Mouse (Mus musculus) CH12.LX (cell line): ENCODE data around the gene Add1. TPM values are rescaled to one million over a fixed set of nuclear protein-coding genes. Genes with fewer than 3 reads are reported as not detected.
"Not testable (repeated sequence)": the region's sequence is repeated elsewhere in the genome, so short reads cannot be mapped to it uniquely, and the experiment has no call there.

Experiments used
- DNase-seq: peaks from one replicate; pipeline ENCODE4 v3.0.0-alpha.2; 2013; ENCODE audit errors: extremely low read depth
- H3K27ac ChIP-seq: 2 replicates; pipeline ENCODE4 v1.5.1; 2012; ENCODE audit warnings: low read depth, mild to moderate bottlenecking, control low read depth, moderate library complexity; ENCODE audit not compliant: insufficient read depth
- H3K27me3 ChIP-seq: replicated peaks from 2 replicates; pipeline ENCODE3; 2012; ENCODE audit warnings: inconsistent platforms
- H3K36me3 ChIP-seq, 2 experiments: replicated peaks in 1 of 2; 2 replicates each; pipeline versions ENCODE3 to v1.6.1; 2012; ENCODE audit warnings: inconsistent platforms in 1 of 2, low read length in 1 of 2, mild to moderate bottlenecking in 1 of 2, mixed read lengths in 1 of 2, moderate library complexity in 1 of 2; ENCODE audit not compliant: control insufficient read depth in 1 of 2, insufficient read depth in 1 of 2
- H3K4me1 ChIP-seq, 2 experiments: 2 replicates each; pipeline ENCODE4 v1.6.1; 2012; ENCODE audit warnings: inconsistent platforms in 1 of 2, moderate library complexity in 1 of 2; ENCODE audit not compliant: insufficient read depth in 2 of 2, control insufficient read depth in 1 of 2
- H3K4me2 ChIP-seq: 2 replicates; pipeline ENCODE4 v1.6.1; 2012; ENCODE audit warnings: low read depth, mild to moderate bottlenecking, control low read depth; ENCODE audit not compliant: poor library complexity, insufficient read depth, severe bottlenecking
- H3K4me3 ChIP-seq, 3 experiments: fragments of 150-350 bp in 1 of 3; sonication (generic) in 1 of 3; replicated peaks in 1 of 3; 2 replicates each; pipeline versions ENCODE3 to v1.5.1; 2011 to 2012; ENCODE audit warnings: low read depth in 2 of 3, low read length in 2 of 3, mild to moderate bottlenecking in 2 of 3, moderate library complexity in 2 of 3, control low read depth in 1 of 3, improper control_type of control experiment in 1 of 3, inconsistent platforms in 1 of 3, mixed read lengths in 1 of 3; ENCODE audit not compliant: poor library complexity in 1 of 3
- H3K79me2 ChIP-seq: replicated peaks from 2 replicates; pipeline ENCODE4 v1.6.1; 2012; ENCODE audit warnings: mild to moderate bottlenecking, moderate library complexity; ENCODE audit not compliant: control insufficient read depth, poor library complexity, insufficient read depth, severe bottlenecking; ENCODE audit errors: extremely low read depth
- H3K9ac ChIP-seq: 2 replicates; pipeline ENCODE4 v1.6.1; 2012; ENCODE audit warnings: low read depth, mild to moderate bottlenecking, control low read depth, moderate library complexity; ENCODE audit not compliant: insufficient read depth
- H3K9me3 ChIP-seq: replicated peaks from 2 replicates; pipeline ENCODE3; 2012; ENCODE audit warnings: low read length, inconsistent platforms, mixed read lengths
- CHD2 ChIP-seq: IDR thresholded peaks from 2 replicates; pipeline ENCODE4 v1.6.1; 2011; ENCODE audit warnings: low read length, improper control_type of control experiment
- CTCF ChIP-seq, 2 experiments: IDR thresholded peaks in 1 of 2; conservative IDR thresholded peaks in 1 of 2; 2 replicates each; pipeline ENCODE4 v1.5.1; 2011 to 2012; ENCODE audit warnings: low read depth in 2 of 2, low read length in 2 of 2, improper control_type of control experiment in 1 of 2, inconsistent platforms in 1 of 2, mild to moderate bottlenecking in 1 of 2, moderate library complexity in 1 of 2
- KAT2A ChIP-seq: IDR thresholded peaks from 2 replicates; pipeline ENCODE4 v1.6.1; 2012; ENCODE audit warnings: low read length, improper control_type of control experiment, inconsistent platforms; ENCODE audit not compliant: insufficient replicate concordance
- MAX ChIP-seq: IDR thresholded peaks from 2 replicates; pipeline ENCODE4 v1.6.1; 2011; ENCODE audit warnings: low read length, improper control_type of control experiment
- MAZ ChIP-seq: IDR thresholded peaks from 2 replicates; pipeline ENCODE4 v1.6.1; 2012; ENCODE audit warnings: low read depth, mild to moderate bottlenecking, inconsistent platforms, low read length, improper control_type of control experiment, moderate library complexity
- NRF1 ChIP-seq: IDR thresholded peaks from 2 replicates; pipeline ENCODE4 v1.6.1; 2014; ENCODE audit warnings: low read depth, mild to moderate bottlenecking, inconsistent platforms, low read length, improper control_type of control experiment, moderate library complexity
- POLR2A ChIP-seq: IDR thresholded peaks from 2 replicates; pipeline ENCODE4 v1.6.1; 2011; ENCODE audit warnings: low read depth, mild to moderate bottlenecking, improper control_type of control experiment, low read length
- RAD21 ChIP-seq: IDR thresholded peaks from 2 replicates; pipeline ENCODE4 v1.6.1; 2011; ENCODE audit warnings: low read depth, mild to moderate bottlenecking, low read length, improper control_type of control experiment, moderate library complexity
- SIN3A ChIP-seq: IDR thresholded peaks from 2 replicates; pipeline ENCODE4 v1.6.1; 2012; ENCODE audit warnings: low read length, improper control_type of control experiment, inconsistent platforms
- SMC3 ChIP-seq: IDR thresholded peaks from 2 replicates; pipeline ENCODE4 v1.6.1; 2011; ENCODE audit warnings: low read depth, low read length, improper control_type of control experiment
- USF2 ChIP-seq: conservative IDR thresholded peaks from 2 replicates; pipeline ENCODE4 v1.6.1; 2011; ENCODE audit warnings: low read depth, low read length, improper control_type of control experiment
- ZKSCAN1 ChIP-seq: IDR thresholded peaks from 2 replicates; pipeline ENCODE4 v1.6.1; 2012; ENCODE audit warnings: low read depth, inconsistent platforms, low read length, improper control_type of control experiment, borderline replicate concordance
- dilution Hi-C: fragments of 300-500 bp; cut with MboI; formaldehyde crosslinking; loops from 2 replicates; pipeline ENCODE4 v1.14.3; 2020; ENCODE audit warnings: low sequenced_read_pairs; ENCODE audit not compliant: extremely low pct_unique_long_range_greater_than_20kb, extremely low pct_ligation_motif_present
- in situ Hi-C: fragments of 300-500 bp; cut with MboI; formaldehyde crosslinking; loops from 3 replicates; pipeline ENCODE4 v1.14.3; 2019; ENCODE audit warnings: low sequenced_read_pairs, low pct_ligation_motif_present, low pct_unique_long_range_greater_than_20kb, mixed read lengths
- polyA plus RNA-seq: library from polyadenylated mRNA; unstranded; fragments of >175 nt; gene quantifications from 2 replicates; pipeline ENCODE4 v1.2.1, GENCODE M21; 2012; ENCODE audit warnings: low read depth; ENCODE audit not compliant: insufficient read length
- total RNA-seq, 2 experiments: library from RNA; depleted of rRNA; stranded (reverse); fragments of 300-350 nt in 1 of 2; fragments of >200 nt in 1 of 2; gene quantifications; 2 replicates each; pipeline ENCODE4 v1.2.3; 2012 to 2014

The Add1 gene
- total and polyA plus RNA-seq, 3 experiments, result 28.1 to 46.0 (median 45.0) TPM

- Histone ChIP-seq H3K9me3 (no peaks in the 10 kb centered on the region), H3K4me3 (no peak overlapping the region), H3K4me1 (no peaks in the 10 kb centered on the region), H3K9ac (no peak overlapping the region), H3K79me2 (no peaks in the 10 kb centered on the region), H3K4me2 (no peak overlapping the region), H3K27ac (no peak overlapping the region), H3K36me3 (peaks cover 0 to 5% of the 10 kb centered on the region in 2 experiments), H3K27me3 (no peaks in the 10 kb centered on the region)
- in situ Hi-C loops (no loop called here), dilution Hi-C loops (no loop called here)
- DNase-seq, result no peak
- no peak for TF ChIP-seq SMC3
- TF ChIP-seq POLR2A, result no peak
- no peak for TF ChIP-seq MAX
- TF ChIP-seq CTCF (conservative IDR thresholded peaks at IDR 0.05 in 1 of 2, IDR thresholded peaks at IDR 0.05 in 1 of 2; ENCODE audit: low read depth in 2 of 2, low read length in 2 of 2), result no peak
- no peak for TF ChIP-seq USF2
- no peak for TF ChIP-seq RAD21
- TF ChIP-seq NRF1, result no peak
- no peak for TF ChIP-seq MAZ
- no peak for TF ChIP-seq CHD2
- TF ChIP-seq ZKSCAN1, result no peak
- TF ChIP-seq SIN3A, result no peak
- TF ChIP-seq KAT2A, result no peak
Measured at GRCm38 (mm10) chr5:34590702-34591101, 17.2 kb downstream of the Add1 start.

GRCm38 (mm10) chr5:34591388-34592004 is 18.0 kb downstream of the Add1 start:
- H3K4me1 ChIP-seq, result no peaks in the 10 kb centered on the region
- no peak overlapping the region for H3K4me2 ChIP-seq
- no peaks in the 10 kb centered on the region for H3K9me3 ChIP-seq
- dilution Hi-C loops (no loop called here), in situ Hi-C loops (no loop called here)
- no peaks in the 10 kb centered on the region for H3K79me2 ChIP-seq
- H3K36me3 ChIP-seq, result peaks cover 0 to 5% of the 10 kb centered on the region in 2 experiments
- H3K27me3 ChIP-seq, result no peaks in the 10 kb centered on the region
- no peak overlapping the region for H3K27ac ChIP-seq
- H3K4me3 ChIP-seq, result no peak overlapping the region
- no peak for DNase-seq
- no peak for TF ChIP-seq NRF1
- H3K9ac ChIP-seq, result no peak overlapping the region

- in situ Hi-C loops, H3K27ac ChIP-seq, H3K9me3 ChIP-seq, H3K36me3 ChIP-seq, H3K4me3 ChIP-seq, H3K4me2 ChIP-seq, H3K9ac ChIP-seq, H3K79me2 ChIP-seq, dilution Hi-C loops, H3K4me1 ChIP-seq, H3K27me3 ChIP-seq, DNase-seq: not testable (repeated sequence)
Measured at GRCm38 (mm10) chr5:34592224-34592623, 18.8 kb downstream of the Add1 start.
